Mouse (Mus musculus): Measurements from ENCODE around the gene Pdzd8.

Gene Pdzd8

GRCm38 (mm10) chr19:59267417-59267963 lies 78.1 kb downstream of the Pdzd8 start:
- no peak for DNase-seq

GRCm38 (mm10) chr19:59265907-59266306 lies 79.7 kb downstream of the Pdzd8 start:
- DNase-seq, result no peak

GRCm38 (mm10) chr19:59264838-59265532 lies 80.6 kb downstream of the Pdzd8 start:
- DNase-seq, result no peak

GRCm38 (mm10) chr19:59263171-59263570 lies 82.4 kb downstream of the Pdzd8 start:
- DNase-seq, result no peak

GRCm38 (mm10) chr19:59261604-59262003 lies 84.0 kb downstream of the Pdzd8 start:
- no peak for DNase-seq

- no peak for DNase-seq
These were observed 84.7 kb downstream of the Pdzd8 start, which contains the start of gene Slc18a2 for GRCm38 (mm10) chr19:59260718-59261442. Slc18a2 (plus strand) TSS chr19:59260896.

GRCm38 (mm10) chr19:59259633-59260032 lies 85.9 kb downstream of the Pdzd8 start:
- DNase-seq, result no peak

GRCm38 (mm10) chr19:59252651-59253050 lies 92.9 kb downstream of the Pdzd8 start:
- no peak for DNase-seq

- DNase-seq, result no peak
These were observed 96.9 kb downstream of the Pdzd8 start for GRCm38 (mm10) chr19:59248553-59249286.

- DNase-seq, result no peak
These were observed 97.4 kb downstream of the Pdzd8 start for GRCm38 (mm10) chr19:59248144-59248543.

Data from cerebellum, adult 8-10 months (tissue).